Mouse (Mus musculus): ENCODE data around the gene Olfr1432. TPM values are rescaled to one million over a fixed set of nuclear protein-coding genes. Genes with fewer than 3 reads are reported as not detected.
"Not testable (repeated sequence)": the region's sequence is repeated elsewhere in the genome, so short reads cannot be mapped to it uniquely, and the experiment has no call there.

The Olfr1432 gene
- 0.19 TPM in 1 of 2 replicates, not detected in the other for polyA plus RNA-seq (2014; fragmentation: Nextera tagmentation; extraction: Ambion mirVana)

GRCm38 (mm10) chr19:12232496-12232895 is at the start of gene Olfr1432:
Olfr1432 (minus strand) TSS chr19:12232596.
- not testable (repeated sequence) for H3K4me3 ChIP-seq (ENCODE audit: low read depth, low read length); H3K36me3 ChIP-seq (ENCODE audit: control insufficient read depth, insufficient read depth, low read length); H3K9me3 ChIP-seq (ENCODE audit: control insufficient read depth, low read length); H3K4me1 ChIP-seq (ENCODE audit: control insufficient read depth, insufficient read depth, low read length); ATAC-seq (ENCODE audit: low read depth); H3K9ac ChIP-seq (ENCODE audit: low read depth, low read length); H3K27ac ChIP-seq (replicated peaks; ENCODE audit: low read depth, low read length); H3K27me3 ChIP-seq (replicated peaks; ENCODE audit: control insufficient read depth, insufficient read depth, low read length); H3K4me2 ChIP-seq (ENCODE audit: low read depth, low read length); DNase-seq (ENCODE audit: low spot score)

- H3K9me3 ChIP-seq (ENCODE audit: control insufficient read depth, low read length) = no peaks in the 10 kb centered on the region
- no peaks in the 10 kb centered on the region for H3K36me3 ChIP-seq (ENCODE audit: control insufficient read depth, insufficient read depth, low read length)
- H3K27ac ChIP-seq (replicated peaks; ENCODE audit: low read depth, low read length) = no peak within 1 kb of the TSS
- no peak for ATAC-seq (ENCODE audit: low read depth)
- H3K4me1 ChIP-seq (ENCODE audit: control insufficient read depth, insufficient read depth, low read length) = no peaks in the 10 kb centered on the region
- no peak within 1 kb of the TSS for H3K4me3 ChIP-seq (ENCODE audit: low read depth, low read length)
- 63% methylated on average over 2 of the region's 2 CpGs for WGBS
- H3K9ac ChIP-seq (ENCODE audit: low read depth, low read length) = no peak within 1 kb of the TSS
- DNase-seq (ENCODE audit: low spot score) = no peak
- H3K4me2 ChIP-seq (ENCODE audit: low read depth, low read length) = no peak within 1 kb of the TSS
- no peaks in the 10 kb centered on the region for H3K27me3 ChIP-seq (replicated peaks; ENCODE audit: control insufficient read depth, insufficient read depth, low read length)
Measured at GRCm38 (mm10) chr19:12279554-12279953, 47.2 kb upstream of the Olfr1432 start, which contains the start of gene Olfr1434. Olfr1434 (plus strand) TSS chr19:12279854.

- DNase-seq (ENCODE audit: low spot score) = no peak
- Histone ChIP-seq H3K36me3 (ENCODE audit: control insufficient read depth, insufficient read depth, low read length) (no peaks in the 10 kb centered on the region), H3K27ac (replicated peaks; ENCODE audit: low read depth, low read length) (no peak within 1 kb of the TSS), H3K9ac (ENCODE audit: low read depth, low read length) (no peak within 1 kb of the TSS), H3K4me2 (ENCODE audit: low read depth, low read length) (no peak within 1 kb of the TSS), H3K27me3 (replicated peaks; ENCODE audit: control insufficient read depth, insufficient read depth, low read length) (no peaks in the 10 kb centered on the region), H3K4me1 (ENCODE audit: control insufficient read depth, insufficient read depth, low read length) (no peaks in the 10 kb centered on the region), H3K9me3 (ENCODE audit: control insufficient read depth, low read length) (no peaks in the 10 kb centered on the region), H3K4me3 (ENCODE audit: low read depth, low read length) (no peak within 1 kb of the TSS)
- ATAC-seq (ENCODE audit: low read depth) = no peak
- 47% methylated on average over 1 of the region's 1 CpGs for WGBS
Measured at GRCm38 (mm10) chr19:12260732-12261131, 28.3 kb upstream of the Olfr1432 start, which contains the start of gene Olfr235. Olfr235 (plus strand) TSS chr19:12261032.

GRCm38 (mm10) chr19:12241559-12241958 is 9.2 kb upstream of the Olfr1432 start, which contains the start of gene Olfr262:
Olfr262 (minus strand) TSS chr19:12241659.
- H3K4me1 ChIP-seq (ENCODE audit: control insufficient read depth, insufficient read depth, low read length) = no peaks in the 10 kb centered on the region
- no peak for ATAC-seq (ENCODE audit: low read depth)
- H3K27ac ChIP-seq (replicated peaks; ENCODE audit: low read depth, low read length) = no peak within 1 kb of the TSS
- H3K36me3 ChIP-seq (ENCODE audit: control insufficient read depth, insufficient read depth, low read length) = no peaks in the 10 kb centered on the region
- no peak within 1 kb of the TSS for H3K4me2 ChIP-seq (ENCODE audit: low read depth, low read length)
- no peak for DNase-seq (ENCODE audit: low spot score)
- WGBS = 78% methylated on average over 1 of the region's 1 CpGs
- no peaks in the 10 kb centered on the region for H3K9me3 ChIP-seq (ENCODE audit: control insufficient read depth, low read length)
- no peak within 1 kb of the TSS for H3K9ac ChIP-seq (ENCODE audit: low read depth, low read length)
- no peaks in the 10 kb centered on the region for H3K27me3 ChIP-seq (replicated peaks; ENCODE audit: control insufficient read depth, insufficient read depth, low read length)
- H3K4me3 ChIP-seq (ENCODE audit: low read depth, low read length) = no peak within 1 kb of the TSS

- Histone ChIP-seq H3K27me3 (replicated peaks; ENCODE audit: control insufficient read depth, insufficient read depth, low read length) (no peaks in the 10 kb centered on the region), H3K4me2 (ENCODE audit: low read depth, low read length) (no peak within 1 kb of the TSS), H3K9ac (ENCODE audit: low read depth, low read length) (no peak within 1 kb of the TSS), H3K36me3 (ENCODE audit: control insufficient read depth, insufficient read depth, low read length) (no peaks in the 10 kb centered on the region), H3K4me3 (ENCODE audit: low read depth, low read length) (no peak within 1 kb of the TSS), H3K9me3 (ENCODE audit: control insufficient read depth, low read length) (no peaks in the 10 kb centered on the region), H3K4me1 (ENCODE audit: control insufficient read depth, insufficient read depth, low read length) (no peaks in the 10 kb centered on the region), H3K27ac (replicated peaks; ENCODE audit: low read depth, low read length) (no peak within 1 kb of the TSS)
- DNase-seq (ENCODE audit: low spot score) (no peak), ATAC-seq (ENCODE audit: low read depth) (no peak)
- 81% methylated on average over 1 of the region's 1 CpGs for WGBS
Measured at GRCm38 (mm10) chr19:12200334-12200733, 32.1 kb downstream of the Olfr1432 start, which contains the start of gene Olfr1431. Olfr1431 (plus strand) TSS chr19:12200634.

GRCm38 (mm10) chr19:12199076-12199475 is 33.3 kb downstream of the Olfr1432 start:
- H3K27ac ChIP-seq (replicated peaks; ENCODE audit: low read depth, low read length); H3K9ac ChIP-seq (ENCODE audit: low read depth, low read length); H3K36me3 ChIP-seq (ENCODE audit: control insufficient read depth, insufficient read depth, low read length); H3K4me3 ChIP-seq (ENCODE audit: low read depth, low read length); H3K4me1 ChIP-seq (ENCODE audit: control insufficient read depth, insufficient read depth, low read length); H3K9me3 ChIP-seq (ENCODE audit: control insufficient read depth, low read length); DNase-seq (ENCODE audit: low spot score); ATAC-seq (ENCODE audit: low read depth); H3K27me3 ChIP-seq (replicated peaks; ENCODE audit: control insufficient read depth, insufficient read depth, low read length); H3K4me2 ChIP-seq (ENCODE audit: low read depth, low read length): not testable (repeated sequence)
- WGBS = 85% methylated on average over 4 of the region's 4 CpGs

Other genes starting within 250 kb of the Olfr1432 start
- gene Olfr1423, start 191.3 kb downstream of the Olfr1432 start, polyA plus RNA-seq (2014; fragmentation: Nextera tagmentation; extraction: Ambion mirVana) = not detected in 2 replicates
- not detected in 2 replicates for gene Olfr1424, start 169.9 kb downstream of the Olfr1432 start, polyA plus RNA-seq (2014; fragmentation: Nextera tagmentation; extraction: Ambion mirVana)
- gene Olfr1425, start 154.9 kb downstream of the Olfr1432 start, polyA plus RNA-seq (2014; fragmentation: Nextera tagmentation; extraction: Ambion mirVana) = not detected in 2 replicates
- gene Olfr1426, start 140.6 kb downstream of the Olfr1432 start, polyA plus RNA-seq (2014; fragmentation: Nextera tagmentation; extraction: Ambion mirVana) = not detected in 2 replicates
- not detected in 2 replicates for gene Olfr1427, start 129.3 kb downstream of the Olfr1432 start, polyA plus RNA-seq (2014; fragmentation: Nextera tagmentation; extraction: Ambion mirVana)
- gene Olfr1428, start 116.7 kb downstream of the Olfr1432 start, polyA plus RNA-seq (2014; fragmentation: Nextera tagmentation; extraction: Ambion mirVana) = 0.29 TPM in 1 of 2 replicates, not detected in the other
- not detected in 2 replicates for gene Olfr76, start 109.4 kb downstream of the Olfr1432 start, polyA plus RNA-seq (2014; fragmentation: Nextera tagmentation; extraction: Ambion mirVana)
- gene Olfr1555-ps1, start 62.5 kb downstream of the Olfr1432 start, polyA plus RNA-seq (2014; fragmentation: Nextera tagmentation; extraction: Ambion mirVana) = 0.14 TPM in 1 of 2 replicates, not detected in the other
- not detected in 2 replicates for gene Olfr1431, start 32.0 kb downstream of the Olfr1432 start, polyA plus RNA-seq (2014; fragmentation: Nextera tagmentation; extraction: Ambion mirVana)
- not detected in 2 replicates for gene Olfr262, start 9.1 kb upstream of the Olfr1432 start, polyA plus RNA-seq (2014; fragmentation: Nextera tagmentation; extraction: Ambion mirVana)
- not detected in 2 replicates for gene Olfr235, start 28.4 kb upstream of the Olfr1432 start, polyA plus RNA-seq (2014; fragmentation: Nextera tagmentation; extraction: Ambion mirVana)
- 0.15 TPM in 1 of 2 replicates, not detected in the other for gene Olfr1434, start 47.3 kb upstream of the Olfr1432 start, polyA plus RNA-seq (2014; fragmentation: Nextera tagmentation; extraction: Ambion mirVana)
- gene Olfr1436, start 66.5 kb upstream of the Olfr1432 start, polyA plus RNA-seq (2014; fragmentation: Nextera tagmentation; extraction: Ambion mirVana) = not detected in 2 replicates
- 0.28 TPM in 1 of 2 replicates, not detected in the other for gene Olfr1437, start 92.5 kb upstream of the Olfr1432 start, polyA plus RNA-seq (2014; fragmentation: Nextera tagmentation; extraction: Ambion mirVana)
- gene Olfr1438-ps1, start 103.3 kb upstream of the Olfr1432 start, polyA plus RNA-seq (2014; fragmentation: Nextera tagmentation; extraction: Ambion mirVana) = not detected in 2 replicates
- gene Olfr1440, start 154.7 kb upstream of the Olfr1432 start, polyA plus RNA-seq (2014; fragmentation: Nextera tagmentation; extraction: Ambion mirVana) = 0.04 and 0.13 TPM in 2 replicates
- 0.18 TPM in 1 of 2 replicates, not detected in the other for gene Olfr1441, start 184.8 kb upstream of the Olfr1432 start, polyA plus RNA-seq (2014; fragmentation: Nextera tagmentation; extraction: Ambion mirVana)
- 0.10 TPM in 1 of 2 replicates, not detected in the other for gene Pfpl, start 195.3 kb upstream of the Olfr1432 start, polyA plus RNA-seq (2014; fragmentation: Nextera tagmentation; extraction: Ambion mirVana)
- 0.93 and 1.2 TPM in 2 replicates for gene Mpeg1, start 228.2 kb upstream of the Olfr1432 start, polyA plus RNA-seq (2014; fragmentation: Nextera tagmentation; extraction: Ambion mirVana)